Mouse (Mus musculus) kidney, adult 2 months (tissue): Measurements from ENCODE around the gene Acvr1.

Source experiments
- CTCF ChIP-seq: fragments of 200-500 bp; conservative IDR thresholded peaks from 2 replicates; pipeline ENCODE4 v1.5.1; 2011; ENCODE audit warnings: low read depth, mild to moderate bottlenecking, control low read depth, low read length, moderate library complexity, mixed read lengths; ENCODE audit not compliant: insufficient read depth, insufficient read length
- POLR2A ChIP-seq: fragments of 200-500 bp; IDR thresholded peaks from one replicate; pipeline ENCODE4 v1.6.1; 2011; ENCODE audit warnings: low read depth, low read length, control low read depth

GRCm38 (mm10) chr2:58470290-58470689 lies 96.7 kb downstream of the Acvr1 start:
- TF ChIP-seq CTCF (no peak), POLR2A (no peak)
